Mouse (Mus musculus): ENCODE measurements at regions not wholly inside any gene's neighbourhood (a gene's known extent, or its start where the extent isn't known, plus 50 kb on each side); places are given as distances from the start of the nearest gene placed in this dataset.

- ATAC-seq (replicated peaks; ENCODE audit: low FRiP score, poor library complexity, severe bottlenecking), result no peak
Measured at GRCm38 (mm10) chr16:24192013-24192412, 201.3 kb upstream of the Lpp start.

DNA sequence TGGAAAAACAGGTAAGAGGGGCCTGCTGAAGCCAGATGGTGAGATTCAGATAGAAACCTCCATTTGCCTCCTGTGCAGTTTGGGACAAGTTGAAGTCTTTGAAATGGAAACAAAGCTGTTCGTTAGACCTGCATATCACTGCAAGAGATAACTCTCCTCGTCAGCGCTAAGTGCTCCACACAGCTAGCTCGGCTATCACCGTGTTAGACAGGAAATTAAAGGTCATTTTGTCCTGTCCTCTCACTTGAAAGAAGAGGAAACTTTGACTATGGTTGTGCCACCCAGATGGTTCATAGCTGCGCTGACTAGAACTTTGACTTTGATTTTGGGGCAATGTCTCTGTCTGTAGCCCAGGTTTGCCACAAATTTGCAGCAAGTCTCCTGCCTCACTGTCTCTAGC, 198.5 kb upstream of the Bcl6 start:
- ATAC-seq (replicated peaks; ENCODE audit: low FRiP score, poor library complexity, severe bottlenecking), result no peak

DNA sequence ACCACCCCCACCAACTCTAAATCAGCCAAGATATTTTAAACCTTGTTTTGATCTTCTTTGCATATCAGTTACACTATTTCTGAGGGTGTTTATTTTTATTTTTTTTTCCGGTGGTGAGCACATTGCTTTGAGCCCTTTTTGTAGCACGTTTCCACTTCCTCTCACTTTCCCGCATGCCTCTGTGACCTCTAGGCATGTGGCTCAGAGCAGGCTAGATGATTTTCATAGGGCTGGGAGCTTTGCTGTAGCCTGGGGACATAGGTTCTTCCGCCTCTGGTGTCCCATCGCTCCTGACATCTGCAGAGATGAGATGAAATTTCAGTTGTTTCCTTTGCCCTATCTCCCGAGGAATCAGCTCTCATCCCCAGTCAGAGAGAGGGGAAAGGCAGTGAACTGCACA, 197.3 kb upstream of the Bcl6 start:
- ATAC-seq (replicated peaks; ENCODE audit: low FRiP score, poor library complexity, severe bottlenecking), result no peak

- ATAC-seq (replicated peaks; ENCODE audit: low FRiP score, poor library complexity, severe bottlenecking), result no peak
Measured at GRCm38 (mm10) chr16:24184846-24185245, 196.2 kb upstream of the Bcl6 start.

DNA sequence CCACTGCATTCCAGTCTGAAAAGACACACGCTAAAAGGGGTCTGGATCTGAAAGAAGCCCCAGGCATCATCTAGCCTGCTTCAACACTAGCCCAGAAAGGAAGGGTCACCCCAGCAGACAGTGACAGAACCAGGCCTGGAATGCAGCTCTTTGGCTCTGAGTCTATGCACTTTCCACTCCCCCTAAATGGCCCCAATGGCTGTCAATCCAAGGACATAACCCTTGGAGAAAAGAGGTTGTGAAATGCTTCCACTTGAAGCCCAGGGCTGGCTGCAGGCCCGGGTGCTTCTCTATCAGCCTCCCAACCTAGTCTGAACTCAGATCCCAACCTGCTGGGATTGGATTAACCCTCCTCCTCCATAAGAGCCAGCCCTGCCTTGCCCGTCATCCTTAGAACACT, 194.6 kb upstream of the Bcl6 start:
- no peak for ATAC-seq (replicated peaks; ENCODE audit: low FRiP score, poor library complexity, severe bottlenecking)

- ATAC-seq (replicated peaks; ENCODE audit: low FRiP score, poor library complexity, severe bottlenecking), result no peak
Measured at GRCm38 (mm10) chr16:24181388-24181787, 192.7 kb upstream of the Bcl6 start.

GRCm38 (mm10) chr16:24180666-24181065, 192.0 kb upstream of the Bcl6 start:
- ATAC-seq (replicated peaks; ENCODE audit: low FRiP score, poor library complexity, severe bottlenecking), result no peak

GRCm38 (mm10) chr16:24177564-24177963, 188.9 kb upstream of the Bcl6 start:
- no peak for ATAC-seq (replicated peaks; ENCODE audit: low FRiP score, poor library complexity, severe bottlenecking)

- no peak for ATAC-seq (replicated peaks; ENCODE audit: low FRiP score, poor library complexity, severe bottlenecking)
Measured at GRCm38 (mm10) chr16:24177131-24177530, 188.5 kb upstream of the Bcl6 start.

DNA sequence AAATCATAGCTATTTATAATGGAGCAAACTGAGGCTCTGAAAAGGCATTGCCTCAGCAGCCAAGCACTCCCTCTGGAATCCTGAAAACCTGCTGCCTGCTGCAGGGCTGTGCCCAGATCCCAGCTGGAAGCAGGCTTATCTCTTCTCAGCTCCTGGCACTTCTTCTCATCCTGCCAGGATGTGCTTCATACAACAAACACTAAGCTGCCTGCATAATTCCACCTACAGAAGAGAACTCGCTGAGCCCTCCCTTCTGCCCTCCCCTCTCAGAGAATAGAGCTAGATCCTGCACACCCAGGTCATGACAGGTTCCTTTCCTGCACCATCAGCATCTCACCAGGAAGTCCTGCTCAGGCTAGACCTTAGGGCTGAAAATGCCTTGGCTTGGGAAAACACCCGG, 187.4 kb upstream of the Bcl6 start:
- no peak for ATAC-seq (replicated peaks; ENCODE audit: low FRiP score, poor library complexity, severe bottlenecking)

- ATAC-seq (replicated peaks; ENCODE audit: low FRiP score, poor library complexity, severe bottlenecking), result no peak
Measured at GRCm38 (mm10) chr16:24175235-24175760, 186.6 kb upstream of the Bcl6 start.

GRCm38 (mm10) chr16:24174595-24174994, 185.9 kb upstream of the Bcl6 start:
- ATAC-seq (replicated peaks; ENCODE audit: low FRiP score, poor library complexity, severe bottlenecking), result 0 out of 2 replicates have a peak, but pooled peaks have one; percentile 30

DNA sequence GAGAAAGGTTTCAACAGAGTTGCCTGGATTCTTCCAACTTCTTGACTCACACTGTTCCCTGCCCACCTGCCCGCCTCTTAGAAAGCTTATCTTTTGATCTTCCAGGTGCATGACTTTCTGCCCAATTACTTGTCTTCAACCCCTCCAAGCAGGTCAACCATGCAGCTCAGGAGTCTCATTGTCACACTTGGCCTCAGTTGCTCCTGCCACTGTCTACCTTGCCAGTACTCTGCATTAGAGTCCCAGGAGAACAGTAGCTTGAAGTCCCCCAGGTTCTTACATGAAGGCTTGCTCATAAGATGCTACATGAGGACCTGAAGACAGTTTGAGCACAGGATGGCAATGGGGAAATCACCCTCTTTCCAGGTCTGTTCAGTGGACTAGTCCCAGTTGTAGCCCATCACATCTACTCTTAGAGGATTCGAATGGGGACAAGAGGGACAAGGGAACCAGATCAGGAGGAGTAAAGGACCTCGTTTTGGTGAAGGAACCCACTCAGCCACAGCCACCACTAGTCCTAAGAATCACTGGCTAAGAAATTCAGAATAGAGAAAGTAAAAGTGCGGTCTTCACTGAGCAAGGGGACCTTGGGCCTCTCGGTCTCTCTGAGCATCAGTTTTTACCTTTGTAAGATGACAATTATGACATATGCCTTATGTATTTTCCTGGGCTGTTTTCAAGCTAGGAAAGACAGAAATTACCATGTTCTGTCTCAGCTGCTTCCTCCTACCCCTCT, 185.3 kb upstream of the Bcl6 start:
- ATAC-seq (replicated peaks; ENCODE audit: low FRiP score, poor library complexity, severe bottlenecking), result no peak

- ATAC-seq (replicated peaks; ENCODE audit: low FRiP score, poor library complexity, severe bottlenecking), result no peak
Measured at GRCm38 (mm10) chr16:24172653-24173052, 184.0 kb upstream of the Bcl6 start.

DNA sequence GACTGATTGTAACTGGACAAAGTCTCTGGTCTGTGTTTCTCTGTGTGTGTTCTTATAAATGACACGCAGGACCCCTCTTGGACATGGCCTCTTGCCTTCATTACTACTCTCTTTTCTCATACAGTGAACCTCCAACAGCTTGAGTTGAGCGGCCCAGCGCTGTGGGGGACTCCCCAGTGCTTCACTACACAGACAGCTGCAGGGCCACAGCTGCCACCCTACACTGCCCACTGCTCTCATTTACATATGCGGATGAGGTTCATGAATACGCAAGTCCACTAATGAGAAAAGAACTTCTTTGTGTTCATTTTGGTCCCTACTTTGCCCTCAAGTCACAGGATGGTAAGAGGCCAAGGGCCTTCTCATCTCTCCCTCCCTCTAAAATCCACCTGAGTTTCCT, 183.4 kb upstream of the Bcl6 start:
- ATAC-seq (replicated peaks; ENCODE audit: low FRiP score, poor library complexity, severe bottlenecking), result no peak

- no peak for ATAC-seq (replicated peaks; ENCODE audit: low FRiP score, poor library complexity, severe bottlenecking)
Measured at GRCm38 (mm10) chr16:24171161-24171560, 182.5 kb upstream of the Bcl6 start.

- no peak for ATAC-seq (replicated peaks; ENCODE audit: low FRiP score, poor library complexity, severe bottlenecking)
Measured at GRCm38 (mm10) chr16:24166496-24166895, 177.8 kb upstream of the Bcl6 start.

DNA sequence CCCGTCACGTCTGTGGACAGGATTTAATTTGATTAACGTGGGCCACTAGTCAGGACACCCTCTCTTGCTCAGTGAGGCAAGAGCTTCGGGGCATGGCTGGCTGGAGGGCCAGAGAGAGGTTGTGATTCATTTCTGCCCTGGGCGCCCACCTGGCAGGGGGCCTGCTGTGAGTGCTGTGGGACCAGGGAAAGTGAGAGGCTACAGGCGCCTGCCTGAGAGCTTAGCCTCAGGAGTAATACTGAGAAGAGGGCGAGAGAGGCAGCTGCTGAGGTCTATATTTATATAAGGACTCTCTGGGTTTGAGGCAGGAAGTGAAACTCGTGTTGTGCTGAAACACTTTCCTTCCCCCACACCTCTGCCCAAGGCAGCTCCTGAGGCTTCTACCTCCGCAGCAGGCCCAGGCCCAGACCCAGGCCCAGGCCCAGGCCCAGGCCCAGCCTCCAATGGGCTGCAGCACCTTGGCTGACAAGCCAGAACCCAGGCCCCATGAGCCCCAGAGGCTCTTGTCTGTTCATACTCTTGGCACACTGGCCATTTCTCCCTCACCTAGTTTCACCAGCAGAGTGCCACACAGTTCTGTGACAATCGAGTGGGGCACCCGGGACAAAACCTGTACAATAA, 176.9 kb upstream of the Bcl6 start:
- no peak for ATAC-seq (replicated peaks; ENCODE audit: low FRiP score, poor library complexity, severe bottlenecking)

DNA sequence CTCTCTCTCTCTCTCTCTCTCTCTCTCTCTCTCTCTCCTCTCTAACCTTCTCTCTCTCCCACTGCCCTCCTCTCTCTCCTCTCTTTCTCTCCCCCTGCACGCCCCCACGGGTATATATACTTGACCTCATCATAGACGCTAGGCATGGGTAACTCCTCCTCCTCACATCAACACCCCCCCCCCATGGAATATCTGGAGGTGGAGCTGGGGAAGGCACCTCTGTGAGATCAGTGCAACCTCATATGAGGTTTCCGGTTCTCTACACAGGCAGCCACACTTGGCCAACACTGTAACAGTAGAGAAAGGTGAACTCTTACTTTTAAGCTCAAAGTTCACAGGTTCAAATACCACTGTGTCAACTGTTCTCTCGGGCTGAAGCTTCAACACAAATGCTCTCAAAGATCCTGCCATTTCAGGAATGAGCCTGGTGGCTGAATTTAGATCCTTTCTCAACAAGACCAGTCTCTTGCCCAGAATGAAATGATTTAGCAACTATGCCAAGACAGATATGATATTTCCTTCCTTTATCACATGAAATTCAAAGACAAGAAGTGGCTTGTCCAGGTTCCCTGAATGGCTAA, 172.1 kb upstream of the Bcl6 start:
- no peak for ATAC-seq (replicated peaks; ENCODE audit: low FRiP score, poor library complexity, severe bottlenecking)

DNA sequence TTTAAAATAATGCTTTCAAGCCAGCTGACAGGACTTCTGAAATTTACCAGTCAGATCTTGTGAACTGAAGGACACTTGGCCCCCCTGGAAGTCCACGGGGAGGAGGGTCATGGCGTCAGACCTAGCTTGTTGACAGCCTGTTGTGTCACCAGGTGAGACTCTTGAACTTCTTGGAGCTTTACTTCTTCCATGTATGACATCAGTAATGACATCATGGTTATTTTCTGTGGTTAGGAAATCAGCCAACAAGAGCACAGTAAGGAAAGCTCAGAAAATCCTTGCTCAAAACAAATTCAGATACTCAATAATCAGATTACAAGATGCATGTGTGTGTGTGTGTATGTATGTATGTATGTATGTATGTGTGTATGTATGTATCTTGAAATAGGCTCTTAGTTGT, 170.7 kb upstream of the Bcl6 start:
- no peak for ATAC-seq (replicated peaks; ENCODE audit: low FRiP score, poor library complexity, severe bottlenecking)

GRCm38 (mm10) chr16:24157753-24158152, 169.1 kb upstream of the Bcl6 start:
- no peak for ATAC-seq (replicated peaks; ENCODE audit: low FRiP score, poor library complexity, severe bottlenecking)

Data from erythroid progenitor cell, adult 5-6 weeks (primary cell).